Mouse (Mus musculus): ENCODE data around the gene Ezr.

DNA sequence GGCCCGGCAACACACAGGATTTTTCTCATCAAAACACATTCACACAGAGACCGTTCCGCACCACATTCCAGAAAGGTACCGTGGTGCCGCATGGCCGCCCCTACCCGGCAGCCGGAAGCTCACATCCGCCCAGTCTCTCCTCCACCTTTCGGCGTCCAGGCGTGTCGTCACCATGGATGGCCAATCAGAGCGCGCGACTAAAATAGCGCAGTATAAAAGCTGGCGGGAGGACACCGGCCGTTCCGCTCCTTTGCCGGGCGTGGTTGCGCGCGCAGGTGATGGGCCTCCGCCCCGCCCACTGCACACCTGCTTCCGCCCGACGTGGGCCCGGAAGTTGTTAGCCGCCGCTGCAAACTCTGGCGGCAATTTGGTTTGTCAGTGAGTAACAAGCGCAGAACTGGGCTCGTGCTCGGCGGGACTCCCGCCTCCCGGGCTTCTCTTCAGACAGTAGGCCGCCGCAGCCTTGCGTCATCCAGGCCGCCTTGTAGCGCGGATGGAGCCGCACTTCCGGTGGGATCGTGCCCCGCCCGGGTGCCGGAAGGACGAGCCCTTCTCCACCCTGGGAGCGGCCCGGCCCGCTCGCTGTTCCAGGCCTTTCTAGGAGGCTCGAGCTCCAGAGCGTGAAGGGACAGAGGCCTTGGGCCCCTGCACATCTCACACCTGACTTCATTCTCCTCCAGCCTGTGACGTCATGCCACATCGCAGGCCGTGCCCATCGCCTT lies 45.3 kb upstream of the Ezr start:
- TF ChIP-seq POLR2A (IDR thresholded peaks at IDR 0.05; ENCODE audit: low read depth, low read length) = peak; percentile 91
- no peak for TF ChIP-seq CTCF (IDR thresholded peaks at IDR 0.05; ENCODE audit: extremely low read depth, insufficient read length, insufficient replicate concordance, low read depth, low read length)
